Mouse (Mus musculus) left cerebral cortex, adult 8-10 months (tissue): ENCODE results near the gene Tmem251. TPM values are rescaled to one million over a fixed set of nuclear protein-coding genes. Genes with fewer than 3 reads are reported as not detected.

Experiments
- DNase-seq, 2 experiments: peaks; one replicate each; pipeline ENCODE4 v3.0.0; 2022; ENCODE audit warnings: low spot score in 2 of 2
- total RNA-seq, 4 experiments: library from RNA; stranded (reverse); gene quantifications; 2 replicates each; pipeline ENCODE4 v1.2.4; 2022

Tmem251 gene
- total RNA-seq = 1 to 10 TPM; 5.3 to 6.3 (median 5.9) TPM

DNA sequence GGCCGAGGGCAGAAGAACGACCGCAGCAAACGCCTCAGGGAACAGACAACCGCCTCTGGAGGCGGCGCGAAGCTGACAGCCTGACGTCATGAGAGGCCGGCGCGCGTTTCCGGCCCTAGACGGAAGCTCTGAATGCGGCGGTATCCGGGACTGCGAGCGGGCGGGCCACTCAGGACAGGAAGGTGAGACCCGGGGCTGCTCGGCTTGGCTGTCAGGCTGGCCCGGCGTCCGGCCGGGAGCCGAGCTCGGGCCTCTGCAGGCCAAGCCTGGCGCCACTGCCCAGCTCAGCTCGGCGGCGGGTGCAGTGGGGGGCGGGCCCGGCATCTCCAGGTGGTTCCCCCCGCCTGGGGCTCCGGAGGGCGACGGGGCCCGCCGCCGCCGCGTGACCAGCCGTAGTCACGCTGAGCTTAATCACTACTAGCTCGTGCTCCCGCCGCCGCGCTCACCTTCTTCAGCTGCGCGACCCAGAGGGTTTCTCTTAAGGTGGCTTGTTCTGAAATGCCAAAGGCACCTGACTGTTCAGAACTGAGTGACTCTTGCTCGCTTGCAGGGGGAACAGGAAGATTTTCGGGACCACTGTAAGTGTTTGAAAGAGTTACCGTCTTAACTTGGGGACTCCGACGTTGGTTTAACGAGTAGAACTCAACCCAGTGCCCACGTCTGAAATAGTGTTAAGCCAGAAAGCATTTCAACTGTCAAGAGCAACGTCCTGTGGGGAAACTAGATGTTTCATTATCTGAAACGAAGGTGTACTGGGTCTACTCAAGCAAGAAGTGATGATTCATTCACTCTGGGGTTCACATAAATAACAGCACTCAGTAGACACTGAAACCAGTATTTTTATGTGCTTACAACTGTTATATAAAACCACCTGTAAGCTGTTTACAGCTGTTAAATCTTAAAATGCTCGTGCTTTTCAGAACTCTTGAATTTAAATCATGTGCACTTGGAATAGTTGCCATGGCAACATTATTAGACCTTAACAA is at the start of gene Tmem251, which contains the start of gene Moap1:
Gene Tmem251, plus strand, starts transcription at position 174 of the 986 bp plus-strand sequence.
Gene Moap1, minus strand, starts transcription at position 73 of the 986 bp plus-strand sequence.
- peak; percentile 77 to 85 for DNase-seq

- peak; percentile 54 to 91 for DNase-seq
Observed at GRCm38 (mm10) chr12:102695369-102696239, 48.0 kb upstream of the Tmem251 start.

DNA sequence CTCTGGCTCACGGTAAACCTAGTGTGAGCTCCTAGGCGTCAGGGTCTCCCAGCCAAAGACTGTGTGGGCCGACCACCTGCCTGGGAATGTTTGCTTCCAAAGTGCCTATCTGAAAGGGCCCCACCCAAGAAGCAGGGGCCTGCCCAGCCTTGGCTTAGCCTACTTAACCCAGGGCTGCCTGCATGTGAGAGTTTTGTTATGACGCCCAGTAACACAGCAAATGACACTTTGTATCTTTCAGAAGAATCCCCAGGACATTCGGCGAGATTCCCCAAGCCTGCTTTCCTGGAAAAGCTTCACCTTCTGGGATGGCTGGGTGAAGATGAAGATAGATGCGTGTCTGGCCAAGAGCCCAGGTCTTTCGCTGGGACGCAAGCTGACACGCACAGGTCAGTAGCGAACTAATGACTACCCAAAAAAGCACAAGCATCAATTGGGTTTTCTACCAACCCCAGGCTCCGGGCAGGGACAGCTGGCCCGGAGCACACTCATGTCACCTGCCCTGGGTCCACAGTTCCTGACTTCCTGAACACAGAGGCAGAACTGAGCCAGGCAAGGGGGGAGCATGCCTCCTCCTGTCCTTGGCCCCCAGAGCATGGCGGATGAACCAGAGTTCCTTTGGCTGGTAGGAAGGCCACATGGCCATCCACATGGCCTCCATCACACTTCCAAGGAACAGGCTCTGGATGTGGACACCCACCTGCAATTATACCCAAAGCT is 46.8 kb upstream of the Tmem251 start:
- DNase-seq = no peak

DNA sequence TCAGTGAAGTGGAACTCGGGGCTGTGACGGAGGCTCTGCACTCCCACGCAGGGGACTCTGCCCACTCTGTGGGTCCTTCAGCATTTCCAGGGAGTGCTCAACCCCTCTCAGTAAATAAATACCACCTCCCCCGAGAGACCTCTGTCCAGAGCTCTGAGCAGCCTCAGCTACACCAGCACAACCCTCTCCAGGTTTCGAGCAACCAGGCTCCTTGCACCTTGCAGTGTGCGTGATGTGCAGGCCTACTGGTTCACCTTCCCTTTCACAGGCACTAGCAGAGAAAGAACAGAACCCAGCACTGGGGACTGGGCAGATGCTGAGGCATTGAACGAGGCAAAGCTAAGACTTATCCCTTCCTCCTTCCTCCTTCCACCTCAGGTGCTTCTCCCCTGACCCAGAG is 46.2 kb upstream of the Tmem251 start:
- no peak for DNase-seq

GRCm38 (mm10) chr12:102698089-102698684 is 45.4 kb upstream of the Tmem251 start:
- DNase-seq = no peak

DNA sequence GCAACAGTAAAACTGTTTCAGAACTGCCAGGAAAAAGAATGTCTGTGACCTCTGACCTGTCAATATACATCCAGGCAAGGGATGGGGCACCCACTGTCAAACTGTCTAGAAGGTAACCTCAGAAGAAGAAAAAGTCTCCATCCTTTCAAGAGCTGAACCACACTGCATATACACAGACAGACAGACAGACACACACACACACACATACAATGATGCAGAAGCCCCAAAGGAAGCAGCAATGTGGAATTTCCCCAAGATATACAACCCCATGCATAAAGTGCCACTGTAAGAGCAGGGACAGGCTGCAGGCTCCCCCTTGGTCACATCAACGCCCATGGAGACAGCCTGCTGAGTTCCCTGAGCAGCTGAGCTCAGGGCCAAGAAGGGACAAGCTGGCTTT is 44.4 kb upstream of the Tmem251 start:
- no peak for DNase-seq

DNA sequence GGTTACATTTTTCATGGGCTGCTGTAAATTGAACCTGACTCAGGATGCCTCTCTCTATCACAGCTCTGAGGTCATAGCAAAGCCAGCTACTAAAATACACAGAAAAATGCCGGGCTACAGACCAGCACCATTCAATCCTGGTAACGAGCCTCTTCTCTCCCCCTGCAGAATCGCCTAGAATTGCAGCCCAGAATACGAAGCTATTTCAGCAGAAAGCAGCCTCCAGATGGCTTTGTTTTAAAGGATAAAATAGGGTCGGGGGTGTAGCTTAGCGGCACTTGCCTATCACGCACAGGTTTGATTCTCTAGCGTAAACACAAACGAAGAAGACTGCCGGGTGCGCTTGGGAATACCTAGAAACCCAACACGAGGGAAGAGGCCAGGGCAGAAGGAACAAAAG is 43.1 kb upstream of the Tmem251 start:
- DNase-seq = no peak

- DNase-seq = no peak
Observed at GRCm38 (mm10) chr12:102701691-102702207, 41.8 kb upstream of the Tmem251 start.

GRCm38 (mm10) chr12:102702356-102703110 is 41.0 kb upstream of the Tmem251 start:
- no peak for DNase-seq

DNA sequence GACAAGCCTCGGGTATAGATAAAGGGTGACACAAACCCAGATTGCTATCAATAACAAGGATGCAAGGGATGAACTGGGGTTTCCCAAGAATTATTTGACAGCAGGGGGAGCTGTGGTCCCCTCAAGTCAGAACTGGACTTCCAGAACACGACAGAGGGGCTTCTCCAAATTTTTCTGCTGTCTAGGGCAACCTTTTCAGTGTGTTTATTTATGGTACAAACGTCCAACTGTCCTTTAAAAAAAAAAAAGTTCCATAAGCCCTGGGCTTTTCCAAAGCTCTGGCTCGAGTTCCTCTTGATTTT is 40.5 kb upstream of the Tmem251 start:
- no peak for DNase-seq

- DNase-seq = no peak
Observed at GRCm38 (mm10) chr12:102703441-102703840, 40.1 kb upstream of the Tmem251 start.

- DNase-seq = no peak
Observed at GRCm38 (mm10) chr12:102703921-102704408, 39.6 kb upstream of the Tmem251 start.

DNA sequence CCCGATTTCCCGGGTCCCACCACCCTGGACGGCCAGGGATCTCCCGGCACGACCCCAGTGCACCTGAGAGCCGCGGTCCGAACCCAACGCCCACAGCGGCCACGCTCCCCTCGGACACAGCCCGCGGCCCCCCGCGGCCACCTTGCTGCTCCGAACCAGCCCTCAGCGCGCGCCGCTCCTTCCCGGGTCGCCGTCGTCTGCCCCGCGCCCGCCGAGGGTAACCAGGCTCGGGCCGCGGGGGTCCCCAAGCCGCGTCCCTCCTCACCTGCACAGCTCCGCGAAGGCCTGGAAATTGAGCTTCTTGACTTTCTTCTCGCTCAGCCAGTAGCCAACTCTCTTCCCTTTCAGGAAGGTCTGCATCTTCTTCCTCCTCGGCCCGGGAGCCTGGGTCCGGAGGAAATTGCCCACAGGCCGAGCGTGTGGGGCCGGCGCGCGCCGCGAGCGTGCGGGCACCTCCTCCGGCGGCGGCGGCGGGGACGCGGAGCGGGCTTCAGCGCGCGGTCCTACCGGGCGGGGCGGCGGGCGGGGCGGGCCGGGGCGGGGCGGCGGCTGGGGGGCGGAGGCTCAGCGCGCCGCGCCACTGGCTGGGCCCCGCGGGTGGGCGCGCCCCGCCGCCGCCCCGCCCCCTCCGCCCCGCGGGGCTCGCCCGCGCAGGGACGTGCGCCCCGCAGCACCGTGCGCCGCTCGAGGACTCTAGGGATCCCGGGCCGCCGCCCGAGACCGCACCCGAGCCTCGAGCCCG is 38.9 kb upstream of the Tmem251 start, which contains the start of gene Itpk1:
Gene Itpk1, minus strand, starts transcription at position 474 of the 742 bp plus-strand sequence.
- no peak for DNase-seq

DNA sequence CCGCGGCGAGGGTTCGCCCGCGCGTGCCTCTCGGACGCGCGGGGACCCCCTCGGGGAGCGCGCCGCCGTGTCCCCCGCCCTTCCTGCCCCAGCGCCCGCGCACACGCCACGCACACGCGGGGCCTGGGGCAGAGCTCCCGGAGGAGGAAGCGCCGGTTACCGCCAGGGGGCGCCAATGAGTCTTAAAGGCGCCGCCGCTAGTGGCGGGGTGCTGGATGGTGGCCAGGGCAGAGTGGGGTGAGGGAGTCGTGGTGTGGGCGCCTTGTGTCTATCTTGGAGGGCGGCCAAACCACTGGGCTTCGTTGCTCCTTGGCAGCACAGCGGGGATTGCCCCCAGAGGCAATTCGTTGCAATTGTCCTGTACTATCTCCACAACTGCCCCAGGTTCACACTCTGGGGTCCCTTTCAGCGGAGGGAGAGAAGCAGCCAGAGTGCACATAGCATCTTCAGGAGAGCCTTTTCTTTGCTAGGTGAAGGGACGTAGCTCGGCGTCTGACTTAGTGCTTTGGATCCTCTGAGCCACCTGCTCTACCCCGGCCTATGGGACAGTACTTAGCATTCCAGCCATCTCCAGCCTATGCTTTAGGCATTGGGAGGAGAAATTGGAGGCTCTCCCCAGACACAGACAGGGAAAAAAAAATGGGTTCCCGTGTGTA is 38.2 kb upstream of the Tmem251 start:
- DNase-seq = peak; percentile 83 to 88

DNA sequence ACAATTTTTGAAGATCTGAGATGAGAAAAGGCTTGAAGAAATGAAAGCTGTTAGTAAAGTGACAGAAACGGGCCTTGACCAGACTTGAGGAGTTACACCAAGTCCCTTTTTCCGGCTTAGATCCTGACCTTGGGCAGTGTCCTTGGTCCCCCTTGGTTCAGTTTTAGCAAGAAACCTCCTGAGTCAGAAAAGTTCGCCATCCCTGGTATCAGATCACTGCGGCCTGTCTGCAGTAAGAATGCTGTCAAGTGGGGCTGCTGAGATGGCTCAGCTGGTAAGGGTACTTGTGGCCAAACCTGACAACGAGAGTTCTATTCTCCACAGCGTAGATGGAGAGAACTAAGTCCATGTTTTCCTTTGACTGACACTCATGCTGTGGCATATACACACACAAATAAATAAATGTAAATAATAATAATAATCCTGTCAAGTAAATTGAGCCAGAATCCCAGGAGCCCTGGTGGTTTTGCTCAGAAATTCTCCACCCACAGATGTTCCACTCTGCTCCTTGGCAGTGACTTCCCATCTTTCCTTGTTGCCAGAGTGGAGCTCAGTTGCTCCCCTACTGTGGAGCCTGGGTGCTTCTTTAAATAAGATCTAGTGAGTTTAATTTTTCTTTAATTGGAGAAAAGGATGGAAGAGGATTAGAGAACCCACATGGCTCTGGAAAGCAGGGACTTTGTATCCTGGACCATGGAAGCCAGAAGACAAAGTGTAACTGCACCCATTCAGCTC is 37.5 kb upstream of the Tmem251 start:
- DNase-seq = no peak

DNA sequence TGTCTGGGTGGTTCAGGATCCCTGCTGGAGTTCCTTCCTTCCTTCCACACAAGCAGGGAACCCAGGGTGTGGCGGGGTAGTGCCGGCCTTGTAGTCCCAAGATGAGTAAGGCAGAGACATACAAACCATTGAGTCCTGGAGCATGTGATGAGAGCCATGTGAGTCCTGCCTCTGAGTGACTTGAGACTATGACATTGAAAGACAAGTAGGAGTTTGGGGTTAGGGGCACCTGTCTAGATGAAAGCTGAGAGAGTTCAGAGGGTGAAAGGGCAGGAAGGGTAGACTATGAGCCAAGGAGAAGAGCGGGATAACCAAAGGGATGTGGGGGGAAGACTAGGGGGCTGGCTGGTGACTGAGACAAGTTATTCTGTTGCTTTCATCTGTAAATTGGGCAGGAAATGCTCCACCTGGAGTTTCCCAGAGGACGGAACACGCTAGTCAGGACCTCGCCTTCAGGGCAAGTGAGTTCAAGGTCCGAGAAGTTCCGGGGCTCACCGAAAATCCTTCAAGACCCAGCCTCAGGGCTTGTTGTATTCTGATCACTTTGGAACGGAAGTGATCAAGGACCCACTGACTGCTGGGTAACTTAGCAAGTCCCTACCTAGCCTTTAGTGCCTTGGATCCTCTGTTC is 36.6 kb upstream of the Tmem251 start:
- no peak for DNase-seq

- no peak for DNase-seq
Observed at GRCm38 (mm10) chr12:102708220-102708619, 35.3 kb upstream of the Tmem251 start.
